7 mouse cellular contexts compared by ENCODE assay signal in genomic region chr9:7765236-7765635, GRCm38 (mm10). TPM values are rescaled to one million over a fixed set of nuclear protein-coding genes. Genes with fewer than 3 reads are reported as not detected.
DNase-seq lines count a peak whose midpoint lies in the region; ATAC-seq and TF ChIP-seq lines count a peak whose summit lies in the region.

No protein-coding gene starts in this region.

- no peaks in the 10 kb centered on the region for H3K27me3 ChIP-seq in megakaryocyte, embryonic 14.5 days (replicated peaks)
- peaks cover 6% of the 10 kb centered on the region; the same call in 1 of the 2 replicates for H3K27me3 ChIP-seq in forebrain, embryonic 14.5 days (replicated peaks; ENCODE audit: control insufficient read depth, insufficient read depth, low read length)
- H3K27me3 ChIP-seq in limb, embryonic 15.5 days, result no peaks in the 10 kb centered on the region
- no peaks in the 10 kb centered on the region for H3K27me3 ChIP-seq in stomach, postnatal 0 days (ENCODE audit: control insufficient read depth, insufficient read depth, low read length)
- H3K27me3 ChIP-seq in kidney, adult 2 months (replicated peaks; ENCODE audit: control insufficient read depth, insufficient read depth, low read length), result no peaks in the 10 kb centered on the region

- no peak overlapping the region for H3K27ac ChIP-seq in forebrain, embryonic 14.5 days (ENCODE audit: low read depth, low read length)
- no peak overlapping the region for H3K27ac ChIP-seq in limb, embryonic 15.5 days
- peak overlapping the region; percentile 36; the same call in 1 of the 2 replicates for H3K27ac ChIP-seq in stomach, postnatal 0 days (replicated peaks)
- H3K27ac ChIP-seq in kidney, adult 2 months (ENCODE audit: insufficient read depth, low read depth, low read length), result no peak overlapping the region

- peak overlapping the region; percentile 95 for H3K4me3 ChIP-seq in megakaryocyte, embryonic 14.5 days (replicated peaks)
- H3K4me3 ChIP-seq in forebrain, embryonic 14.5 days (ENCODE audit: low read depth, low read length), result peak overlapping the region; percentile 75
- peak overlapping the region; percentile 78 for H3K4me3 ChIP-seq in limb, embryonic 15.5 days
- H3K4me3 ChIP-seq in stomach, postnatal 0 days (ENCODE audit: low read depth, low read length), result peak overlapping the region; percentile 82
- H3K4me3 ChIP-seq in kidney, adult 2 months (ENCODE audit: insufficient read depth, low read depth, low read length), result no peak overlapping the region

- TF ChIP-seq EP300 in stomach, postnatal 0 days (optimal IDR thresholded peaks at IDR 0.05), result no peak

- peak overlapping the region; percentile 62 for H3K4me2 ChIP-seq in forebrain, embryonic 14.5 days (ENCODE audit: low read length)
- H3K4me2 ChIP-seq in limb, embryonic 15.5 days, result peak overlapping the region; percentile 74
- H3K4me2 ChIP-seq in stomach, postnatal 0 days (replicated peaks; ENCODE audit: low read depth), result peak overlapping the region; percentile 79

- H3K9ac ChIP-seq in forebrain, embryonic 14.5 days (ENCODE audit: low read length), result no peak overlapping the region
- H3K9ac ChIP-seq in limb, embryonic 15.5 days, result no peak overlapping the region
- 0 out of 2 replicates have a peak overlapping the region, but pooled peaks have one; percentile 8 for H3K9ac ChIP-seq in stomach, postnatal 0 days (ENCODE audit: low read length)

- H3K9me3 ChIP-seq in megakaryocyte, embryonic 14.5 days, result no peaks in the 10 kb centered on the region
- H3K9me3 ChIP-seq in forebrain, embryonic 14.5 days (replicated peaks; ENCODE audit: control insufficient read depth, low read length), result no peaks in the 10 kb centered on the region
- H3K9me3 ChIP-seq in limb, embryonic 15.5 days, result no peaks in the 10 kb centered on the region
- no peaks in the 10 kb centered on the region for H3K9me3 ChIP-seq in stomach, postnatal 0 days (ENCODE audit: control insufficient read depth, low read length)

- H3K36me3 ChIP-seq in megakaryocyte, embryonic 14.5 days (replicated peaks; ENCODE audit: low read length), result peaks cover 43% of the 10 kb centered on the region
- H3K36me3 ChIP-seq in forebrain, embryonic 14.5 days (ENCODE audit: control insufficient read depth, insufficient read depth, low read length), result peaks cover 8% of the 10 kb centered on the region
- peaks cover 14% of the 10 kb centered on the region for H3K36me3 ChIP-seq in limb, embryonic 15.5 days
- peaks cover 4% of the 10 kb centered on the region; the same call in 1 of the 2 replicates for H3K36me3 ChIP-seq in stomach, postnatal 0 days (ENCODE audit: control insufficient read depth, insufficient read depth, low read length)
- no peaks in the 10 kb centered on the region; the same call in 1 of the 2 replicates for H3K36me3 ChIP-seq in kidney, adult 2 months (ENCODE audit: control insufficient read depth, insufficient read depth, low read length)

- ATAC-seq in megakaryocyte, adult 5-6 weeks (ENCODE audit: poor library complexity, severe bottlenecking), result no peak
- ATAC-seq in forebrain, embryonic 14.5 days, result no peak
- no peak for ATAC-seq in limb, embryonic 15.5 days (ENCODE audit: insufficient number of reproducible peaks, low FRiP score, low TSS enrichment, low read depth)
- no peak for ATAC-seq in stomach, postnatal 0 days (ENCODE audit: low FRiP score, low TSS enrichment)

- peaks cover 70% of the 10 kb centered on the region for H3K4me1 ChIP-seq in megakaryocyte, embryonic 14.5 days
- H3K4me1 ChIP-seq in forebrain, embryonic 14.5 days (ENCODE audit: control insufficient read depth, insufficient read depth, low read length), result peaks cover 14% of the 10 kb centered on the region; the same call in 1 of the 2 replicates
- H3K4me1 ChIP-seq in limb, embryonic 15.5 days, result peaks cover 9% of the 10 kb centered on the region; the same call in 1 of the 2 replicates
- no peaks in the 10 kb centered on the region for H3K4me1 ChIP-seq in stomach, postnatal 0 days (replicated peaks; ENCODE audit: control insufficient read depth, insufficient read depth)
- peaks cover 4% of the 10 kb centered on the region; the same call in 1 of the 2 replicates for H3K4me1 ChIP-seq in kidney, adult 2 months (ENCODE audit: control insufficient read depth, insufficient read depth, low read length)

- 68% methylated on average over 3 of the region's 3 CpGs for WGBS in forebrain, embryonic 14.5 days
- WGBS in limb, embryonic 15.5 days, result 46% methylated on average over 3 of the region's 3 CpGs
- WGBS in stomach, postnatal 0 days, result 20% methylated on average over 3 of the region's 3 CpGs
- WGBS in kidney, adult 2 months, result 52% methylated on average over 3 of the region's 3 CpGs

- no peak for DNase-seq in forebrain, embryonic 14.5 days (ENCODE audit: low spot score)
- DNase-seq in stomach, postnatal 0 days (ENCODE audit: low spot score), result no peak
- no peak for DNase-seq in cerebellum, postnatal 14 days
- no peak for DNase-seq in kidney, adult 2 months

- no peak for TF ChIP-seq CTCF in stomach, postnatal 0 days (IDR thresholded peaks at IDR 0.05; ENCODE audit: low read depth)
- TF ChIP-seq CTCF in kidney, adult 2 months (conservative IDR thresholded peaks at IDR 0.05; ENCODE audit: insufficient read depth, insufficient read length, low read depth, low read length), result no peak

- TF ChIP-seq POLR2A in kidney, adult 2 months (IDR thresholded peaks at IDR 0.05; ENCODE audit: low read depth, low read length), result no peak

RNA-seq across cellular contexts. Expression of gene Tmem123, which starts 1.4 kb away (rescaled TPM):
- polyA plus RNA-seq in megakaryocyte, embryonic 14.5 days (2012; ENCODE audit: insufficient read depth, low replicate concordance), result 75.8 and 82.1 TPM in 2 replicates
- total RNA-seq in megakaryocyte, adult 5-6 weeks (2015), result 113 and 117 TPM in 2 replicates
- 114 and 121 TPM in 2 replicates for total RNA-seq in megakaryocyte, adult 5-6 weeks (2017)
- 40.7 and 43.9 TPM in 2 replicates for polyA plus RNA-seq in forebrain, embryonic 14.5 days (2014; fragmentation: Nextera tagmentation; extraction: Ambion mirVana)
- 135 and 142 TPM in 2 replicates for polyA plus RNA-seq in limb, embryonic 15.5 days (2015; fragmentation: Nextera tagmentation; extraction: Ambion mirVana)
- 117 and 121 TPM in 2 replicates for polyA plus RNA-seq in stomach, postnatal 0 days (2015; fragmentation: Nextera tagmentation; extraction: Ambion mirVana)
- polyA plus RNA-seq in kidney, adult 2 months (2012; rRNA removed), result 40.8 and 43.7 TPM in 2 replicates
